Mouse (Mus musculus): ENCODE measurements around the gene Itpr1. TPM values are rescaled to one million over a fixed set of nuclear protein-coding genes. Genes with fewer than 3 reads are reported as not detected.

Gene Itpr1
- polyA plus RNA-seq, 1 experiment = 0.07 TPM

DNA sequence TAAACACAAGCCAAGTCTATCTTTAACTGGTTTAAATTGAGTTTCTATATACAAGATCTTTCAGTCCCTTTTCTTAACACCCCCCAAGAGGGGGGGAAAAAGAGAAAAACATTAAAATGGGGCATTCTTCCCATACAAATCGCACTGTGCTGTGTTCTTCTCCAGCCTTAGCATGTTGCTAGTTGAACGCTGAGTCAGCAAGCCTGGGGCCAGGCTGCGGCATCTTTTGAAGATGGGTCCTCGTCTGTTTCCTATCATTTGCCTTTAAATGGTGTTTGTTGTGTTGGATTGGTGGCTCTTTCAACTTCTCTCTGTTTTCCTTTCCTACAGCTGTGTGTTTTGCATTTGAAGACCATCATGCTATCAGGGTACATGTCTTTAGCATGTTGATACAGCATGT, 203.0 kb downstream of the Itpr1 start:
- peaks cover 2% of the 10 kb centered on the region; the same call in 1 of the 2 replicates for H3K36me3 ChIP-seq (ENCODE audit: control insufficient read depth)

DNA sequence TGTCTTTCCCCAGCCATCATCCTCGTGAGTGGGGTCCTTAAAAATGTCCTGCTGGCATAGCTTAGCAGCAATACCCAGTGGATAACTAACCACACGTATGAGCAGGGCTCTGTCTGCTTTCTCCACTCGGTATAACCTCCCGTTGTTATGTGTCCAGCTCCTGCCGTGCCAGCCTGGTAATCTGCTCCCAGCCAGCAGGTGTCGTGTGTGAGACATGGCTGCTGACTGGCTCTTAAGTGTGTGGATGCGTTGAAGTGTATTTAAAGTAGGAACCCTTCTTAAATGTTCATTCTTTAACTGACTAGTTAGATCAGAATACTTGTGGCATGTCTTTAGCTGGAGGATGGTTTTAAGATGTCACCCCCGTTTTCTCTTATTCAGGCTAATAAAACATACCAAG, 204.6 kb downstream of the Itpr1 start:
- TF ChIP-seq TAL1 (IDR thresholded peaks at IDR 0.05; ENCODE audit: low read length) (no peak), GATA1 (IDR thresholded peaks at IDR 0.05; ENCODE audit: low read length) (no peak)

More for the DNA sequence above, 203.0 kb downstream of the Itpr1 start:
- Histone ChIP-seq H3K9me3 (ENCODE audit: control insufficient read depth, low read length) (no peaks in the 10 kb centered on the region), H3K4me1 (ENCODE audit: control insufficient read depth) (no peaks in the 10 kb centered on the region), H3K4me3 (replicated peaks) (no peak overlapping the region), H3K27me3 (ENCODE audit: control insufficient read depth) (no peaks in the 10 kb centered on the region)
- TF ChIP-seq GATA1 (IDR thresholded peaks at IDR 0.05; ENCODE audit: low read length) = no peak
- TF ChIP-seq TAL1 (IDR thresholded peaks at IDR 0.05; ENCODE audit: low read length) = no peak

DNA sequence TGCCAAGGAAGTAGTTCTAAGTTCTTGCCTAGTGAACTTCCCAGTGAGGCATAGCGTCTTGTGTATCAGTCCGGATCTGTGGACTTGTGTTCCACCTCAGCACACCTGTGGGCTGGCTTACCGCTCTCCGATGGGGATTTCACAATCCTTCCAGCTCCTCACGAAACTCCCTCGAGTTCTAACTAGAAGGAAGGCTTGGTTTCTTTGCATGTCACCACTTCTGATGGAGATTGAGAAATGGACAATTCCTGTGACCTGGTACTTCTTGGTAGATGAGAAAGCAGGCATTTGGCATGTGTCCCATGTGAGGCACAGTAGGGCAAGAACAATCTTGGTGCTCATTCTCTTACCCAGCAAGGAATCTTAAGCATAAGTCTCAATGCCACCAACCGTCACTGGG, 205.3 kb downstream of the Itpr1 start:
- H3K9me3 ChIP-seq (ENCODE audit: control insufficient read depth, low read length) = no peaks in the 10 kb centered on the region
- no peaks in the 10 kb centered on the region for H3K4me1 ChIP-seq (ENCODE audit: control insufficient read depth)
- peaks cover 2% of the 10 kb centered on the region; the same call in 1 of the 2 replicates for H3K36me3 ChIP-seq (ENCODE audit: control insufficient read depth)
- H3K4me3 ChIP-seq (replicated peaks) = no peak overlapping the region
- TF ChIP-seq TAL1 (IDR thresholded peaks at IDR 0.05; ENCODE audit: low read length) = no peak
- no peak for TF ChIP-seq GATA1 (IDR thresholded peaks at IDR 0.05; ENCODE audit: low read length)
- H3K27me3 ChIP-seq (ENCODE audit: control insufficient read depth) = no peaks in the 10 kb centered on the region

More for the DNA sequence above, 204.6 kb downstream of the Itpr1 start:
- Histone ChIP-seq H3K27me3 (ENCODE audit: control insufficient read depth) (no peaks in the 10 kb centered on the region), H3K9me3 (ENCODE audit: control insufficient read depth, low read length) (no peaks in the 10 kb centered on the region), H3K36me3 (ENCODE audit: control insufficient read depth) (peaks cover 2% of the 10 kb centered on the region; the same call in 1 of the 2 replicates), H3K4me1 (ENCODE audit: control insufficient read depth) (no peaks in the 10 kb centered on the region), H3K4me3 (replicated peaks) (no peak overlapping the region)

DNA sequence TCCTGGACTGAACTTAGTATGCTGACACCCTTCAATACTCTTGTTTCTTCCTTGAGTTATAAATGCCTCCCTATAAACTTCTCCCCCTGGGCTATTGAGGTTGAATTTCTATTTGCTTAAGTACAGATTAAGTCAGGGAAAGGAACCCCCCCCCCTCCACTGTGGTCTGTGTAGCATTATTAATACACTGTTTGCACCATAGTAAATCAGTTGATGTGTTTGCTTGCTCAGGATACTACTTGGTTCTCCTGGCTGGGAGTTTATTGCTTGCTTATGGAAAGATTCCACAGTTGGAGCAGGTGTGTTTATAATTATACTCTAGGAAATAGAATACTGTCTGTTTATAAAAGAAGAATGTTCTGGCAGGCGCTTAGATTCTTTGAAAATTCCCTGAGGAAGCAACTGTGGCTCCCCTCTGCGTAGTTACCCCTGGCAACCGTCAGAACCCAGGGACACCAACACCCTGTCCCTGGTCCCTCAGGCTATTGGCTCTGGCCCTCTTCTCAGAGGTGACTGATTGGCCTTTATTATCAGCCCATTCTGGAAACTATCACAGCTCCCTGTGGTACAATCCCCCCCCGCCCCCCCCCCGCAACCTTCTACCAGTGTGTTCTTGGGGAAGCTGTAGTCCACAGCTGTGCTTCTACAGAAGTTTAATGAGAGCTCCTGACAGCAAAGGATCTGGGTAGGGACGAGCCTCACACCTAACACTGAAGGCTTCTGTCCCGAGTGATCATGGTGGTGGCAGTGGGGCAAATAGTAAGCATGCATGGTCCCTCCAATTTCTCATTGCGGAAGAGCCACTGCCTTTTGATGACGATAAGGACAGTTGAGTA, 212.1 kb downstream of the Itpr1 start:
- Histone ChIP-seq H3K4me3 (replicated peaks) (no peak overlapping the region), H3K27me3 (ENCODE audit: control insufficient read depth) (no peaks in the 10 kb centered on the region), H3K36me3 (ENCODE audit: control insufficient read depth) (no peaks in the 10 kb centered on the region), H3K9me3 (ENCODE audit: control insufficient read depth, low read length) (no peaks in the 10 kb centered on the region), H3K4me1 (ENCODE audit: control insufficient read depth) (no peaks in the 10 kb centered on the region)
- no peak for TF ChIP-seq GATA1 (IDR thresholded peaks at IDR 0.05; ENCODE audit: low read length)
- no peak for TF ChIP-seq TAL1 (IDR thresholded peaks at IDR 0.05; ENCODE audit: low read length)

- Histone ChIP-seq H3K4me1 (ENCODE audit: control insufficient read depth) (no peaks in the 10 kb centered on the region), H3K9me3 (ENCODE audit: control insufficient read depth, low read length) (no peaks in the 10 kb centered on the region), H3K4me3 (replicated peaks) (no peak overlapping the region), H3K27me3 (ENCODE audit: control insufficient read depth) (no peaks in the 10 kb centered on the region), H3K36me3 (ENCODE audit: control insufficient read depth) (no peaks in the 10 kb centered on the region)
- TF ChIP-seq GATA1 (IDR thresholded peaks at IDR 0.05; ENCODE audit: low read length) = no peak
- no peak for TF ChIP-seq TAL1 (IDR thresholded peaks at IDR 0.05; ENCODE audit: low read length)
Observed at GRCm38 (mm10) chr6:108426789-108427188, 213.9 kb downstream of the Itpr1 start.

- no peaks in the 10 kb centered on the region for H3K9me3 ChIP-seq (ENCODE audit: control insufficient read depth, low read length)
- TF ChIP-seq GATA1 (IDR thresholded peaks at IDR 0.05; ENCODE audit: low read length) (no peak), TAL1 (IDR thresholded peaks at IDR 0.05; ENCODE audit: low read length) (no peak)
- no peaks in the 10 kb centered on the region for H3K36me3 ChIP-seq (ENCODE audit: control insufficient read depth)
- no peaks in the 10 kb centered on the region for H3K27me3 ChIP-seq (ENCODE audit: control insufficient read depth)
- no peak overlapping the region for H3K4me3 ChIP-seq (replicated peaks)
- no peaks in the 10 kb centered on the region for H3K4me1 ChIP-seq (ENCODE audit: control insufficient read depth)
Observed at GRCm38 (mm10) chr6:108428383-108428782, 215.5 kb downstream of the Itpr1 start.

DNA sequence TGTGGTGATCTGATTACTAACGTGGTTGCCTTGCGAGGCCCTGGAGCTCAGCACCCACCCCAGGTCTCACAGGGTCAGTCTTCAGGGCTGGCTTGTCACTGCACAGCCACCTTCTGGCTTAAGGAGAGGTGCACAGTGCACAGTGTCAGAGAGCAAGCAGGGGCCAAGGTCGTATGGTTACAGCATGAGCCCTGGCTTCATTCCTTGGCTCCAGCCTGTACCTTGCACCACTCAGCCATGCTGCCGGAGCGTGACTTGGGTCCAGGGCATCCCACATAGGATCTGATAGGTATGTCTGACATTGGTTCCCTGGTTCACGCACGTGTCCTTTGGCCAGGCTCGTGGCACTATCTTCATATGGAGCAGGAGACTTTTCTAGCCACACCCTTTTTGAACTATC, 217.1 kb downstream of the Itpr1 start:
- Histone ChIP-seq H3K4me3 (replicated peaks) (no peak overlapping the region), H3K36me3 (ENCODE audit: control insufficient read depth) (no peaks in the 10 kb centered on the region), H3K9me3 (ENCODE audit: control insufficient read depth, low read length) (no peaks in the 10 kb centered on the region), H3K27me3 (ENCODE audit: control insufficient read depth) (no peaks in the 10 kb centered on the region), H3K4me1 (ENCODE audit: control insufficient read depth) (no peaks in the 10 kb centered on the region)
- TF ChIP-seq TAL1 (IDR thresholded peaks at IDR 0.05; ENCODE audit: low read length) (no peak), GATA1 (IDR thresholded peaks at IDR 0.05; ENCODE audit: low read length) (no peak)

GRCm38 (mm10) chr6:108431193-108431592, 218.3 kb downstream of the Itpr1 start:
- H3K36me3 ChIP-seq (ENCODE audit: control insufficient read depth) = no peaks in the 10 kb centered on the region
- no peaks in the 10 kb centered on the region for H3K9me3 ChIP-seq (ENCODE audit: control insufficient read depth, low read length)
- H3K4me3 ChIP-seq (replicated peaks) = no peak overlapping the region
- H3K27me3 ChIP-seq (ENCODE audit: control insufficient read depth) = no peaks in the 10 kb centered on the region
- H3K4me1 ChIP-seq (ENCODE audit: control insufficient read depth) = no peaks in the 10 kb centered on the region
- TF ChIP-seq GATA1 (IDR thresholded peaks at IDR 0.05; ENCODE audit: low read length) (no peak), TAL1 (IDR thresholded peaks at IDR 0.05; ENCODE audit: low read length) (no peak)

DNA sequence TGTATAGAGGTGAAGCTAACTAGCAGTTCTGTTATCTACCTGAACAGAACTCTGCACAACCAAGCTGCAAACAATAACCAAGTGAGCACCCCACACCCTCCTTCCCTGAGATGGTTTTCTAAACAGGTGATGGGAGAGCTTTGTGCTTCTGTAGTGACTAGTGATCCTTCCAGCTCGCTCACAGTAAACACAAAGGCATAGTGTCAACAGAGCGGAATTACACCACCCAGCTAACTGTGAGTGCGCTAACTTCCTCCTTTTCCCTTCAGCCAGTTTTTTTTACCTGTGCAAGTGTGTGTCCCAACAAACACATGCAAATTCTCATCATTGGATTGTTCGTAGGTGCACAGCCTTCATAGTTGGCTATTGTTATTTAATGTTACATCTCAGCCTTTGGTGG, 219.9 kb downstream of the Itpr1 start:
- no peaks in the 10 kb centered on the region for H3K9me3 ChIP-seq (ENCODE audit: control insufficient read depth, low read length)
- H3K36me3 ChIP-seq (ENCODE audit: control insufficient read depth) = no peaks in the 10 kb centered on the region
- H3K27me3 ChIP-seq (ENCODE audit: control insufficient read depth) = no peaks in the 10 kb centered on the region
- H3K4me3 ChIP-seq (replicated peaks) = no peak overlapping the region
- no peaks in the 10 kb centered on the region for H3K4me1 ChIP-seq (ENCODE audit: control insufficient read depth)
- TF ChIP-seq GATA1 (IDR thresholded peaks at IDR 0.05; ENCODE audit: low read length) (no peak), TAL1 (IDR thresholded peaks at IDR 0.05; ENCODE audit: low read length) (no peak)

Data from erythroblast, embryonic 14.5 days (primary cell).